Mouse (Mus musculus) liver, embryonic 14.5 days (tissue): ENCODE data around the gene Ctnnb1. TPM values are rescaled to one million over a fixed set of nuclear protein-coding genes. Genes with fewer than 3 reads are reported as not detected.

Source experiments
- ATAC-seq: fragments of 200-750 bp; cut with Nextera tagmentation; 2 replicates; pipeline ENCODE4 v1.8.0; 2017; ENCODE audit warnings: moderate number of reproducible peaks, mild to moderate bottlenecking, moderate library complexity; ENCODE audit not compliant: insufficient read depth
- DNase-seq, 3 experiments: peaks; one replicate each; pipeline ENCODE4 v3.0.0-alpha.2; 2012 to 2013; ENCODE audit warnings: low read depth in 3 of 3, low spot score in 3 of 3
- H3K27ac ChIP-seq: fragments of 300-500 bp; sonication (generic); 2 replicates; pipeline ENCODE4 v1.5.1; 2014; ENCODE audit warnings: moderate library complexity, mild to moderate bottlenecking, control low read depth, inconsistent platforms
- H3K27me3 ChIP-seq: fragments of 300-500 bp; sonication (generic); 2 replicates; pipeline ENCODE4 v1.6.1; 2014; ENCODE audit warnings: mild to moderate bottlenecking, low read length, moderate library complexity; ENCODE audit not compliant: control insufficient read depth, insufficient read depth
- H3K36me3 ChIP-seq: fragments of 300-500 bp; sonication (generic); replicated peaks from 2 replicates; pipeline ENCODE4 v1.6.1; 2014; ENCODE audit warnings: low read depth; ENCODE audit not compliant: control insufficient read depth, insufficient read depth
- H3K4me1 ChIP-seq, 2 experiments: fragments of 200-500 bp in 1 of 2; fragments of 300-500 bp in 1 of 2; sonication (generic) in 1 of 2; replicated peaks; 2 replicates each; pipeline ENCODE4 v1.6.1; 2012 to 2014; ENCODE audit warnings: antibody characterized with exemption in 1 of 2, inconsistent platforms in 1 of 2, low read length in 1 of 2; ENCODE audit not compliant: control insufficient read depth in 2 of 2, insufficient read depth in 2 of 2
- H3K4me2 ChIP-seq: fragments of 300-500 bp; sonication (generic); 2 replicates; pipeline ENCODE4 v1.6.1; 2014; ENCODE audit warnings: low read depth, mild to moderate bottlenecking, control low read depth, moderate library complexity
- H3K4me3 ChIP-seq, 2 experiments: fragments of 200-500 bp in 1 of 2; fragments of 300-500 bp in 1 of 2; sonication (generic) in 1 of 2; 2 replicates each; pipeline ENCODE4 v1.5.1; 2012 to 2014; ENCODE audit warnings: low read depth in 2 of 2, low read length in 2 of 2, mild to moderate bottlenecking in 2 of 2, control low read depth in 1 of 2, inconsistent platforms in 1 of 2, moderate library complexity in 1 of 2; ENCODE audit not compliant: insufficient read depth in 1 of 2
- H3K9ac ChIP-seq: fragments of 300-500 bp; sonication (generic); replicated peaks from 2 replicates; pipeline ENCODE4 v1.6.1; 2014; ENCODE audit warnings: mild to moderate bottlenecking, control low read depth, moderate library complexity
- H3K9me3 ChIP-seq: fragments of 300-500 bp; sonication (generic); 2 replicates; pipeline ENCODE4 v1.6.1; 2016; ENCODE audit warnings: low read length, mixed read lengths; ENCODE audit not compliant: control insufficient read depth
- CTCF ChIP-seq: IDR thresholded peaks from 2 replicates; pipeline ENCODE4 v1.5.1; 2016; ENCODE audit warnings: antibody characterized with exemption, low read depth, control low read depth
- EP300 ChIP-seq: IDR thresholded peaks from 2 replicates; pipeline ENCODE4 v1.6.1; 2016; ENCODE audit warnings: antibody characterized with exemption, low read depth
- WGBS: fragments of 180-500 bp; shearing (Covaris S2); extraction: QIAGEN DNeasy Blood & Tissue Kit; methylation state at CpG from one replicate; pipeline ENCODE4 v1.1.7; 2014; ENCODE audit not compliant: insufficient replicate concordance; 5-methylcytosine and 5-hydroxymethylcytosine counted together
- polyA plus RNA-seq, 2 experiments: library from polyadenylated mRNA; depleted of rRNA in 1 of 2; stranded (reverse) in 1 of 2; unstranded in 1 of 2; fragments of >200 nt; fragmentation: Nextera tagmentation in 1 of 2; extraction: Ambion mirVana in 1 of 2; gene quantifications; 2 replicates each; pipeline versions ENCODE4 v1.2.1 to v1.2.3; 2012 to 2014

The Ctnnb1 gene
- polyA plus RNA-seq, 2 experiments, result 69.5 to 105 TPM

DNA sequence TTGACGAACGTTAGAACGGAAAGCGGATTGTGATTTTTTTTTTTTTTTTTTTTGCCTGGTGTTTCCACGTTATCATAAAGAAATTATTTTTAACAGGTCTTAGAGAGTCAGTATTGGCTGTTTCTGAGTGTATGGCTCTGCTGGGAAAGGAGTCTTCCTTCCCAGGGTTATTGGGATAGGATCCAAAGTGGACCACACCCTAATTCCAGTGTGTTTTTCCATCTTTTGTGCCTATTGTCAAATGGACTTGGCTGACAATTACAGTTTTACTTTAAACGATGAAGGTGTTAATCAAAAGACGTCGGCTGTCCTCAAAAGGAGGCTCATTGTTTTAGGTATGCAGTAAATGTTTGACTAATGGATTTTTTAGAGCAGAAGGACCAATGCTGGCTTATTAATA lies 1.8 kb downstream of the Ctnnb1 start:
- peaks cover 6 to 14% of the 10 kb centered on the region in 2 experiments for H3K4me1 ChIP-seq

GRCm38 (mm10) chr9:120932371-120932770 lies 3.4 kb downstream of the Ctnnb1 start:
- Histone ChIP-seq H3K4me3 (no peak overlapping the region), H3K36me3 (no peaks in the 10 kb centered on the region; the same call in 1 of the 2 replicates), H3K27ac (no peak overlapping the region), H3K27me3 (no peaks in the 10 kb centered on the region), H3K4me1 (peaks cover 6 to 25% of the 10 kb centered on the region in 2 experiments), H3K9me3 (no peaks in the 10 kb centered on the region), H3K4me2 (no peak overlapping the region), H3K9ac (no peak overlapping the region)
- TF ChIP-seq CTCF (no peak), EP300 (no peak)
- 76% methylated on average over 6 of the region's 6 CpGs for whole genome bisulfite sequencing
- ATAC-seq (no peak), DNase-seq (no peak)

More for the DNA sequence above, 1.8 kb downstream of the Ctnnb1 start:
- H3K4me2 ChIP-seq, result no peak overlapping the region
- no peak overlapping the region for H3K27ac ChIP-seq
- no peaks in the 10 kb centered on the region for H3K36me3 ChIP-seq
- no peak for TF ChIP-seq CTCF
- TF ChIP-seq EP300, result no peak
- DNase-seq (no peak), ATAC-seq (no peak)
- H3K9me3 ChIP-seq, result no peaks in the 10 kb centered on the region
- H3K4me3 ChIP-seq, result no peak overlapping the region
- 79% methylated on average over 8 of the region's 8 CpGs for WGBS
- H3K27me3 ChIP-seq, result no peaks in the 10 kb centered on the region
- no peak overlapping the region for H3K9ac ChIP-seq

- ATAC-seq, result peak; percentile 91
- peak; percentile 37; the same call in 1 of the 2 replicates for TF ChIP-seq EP300
- TF ChIP-seq CTCF, result no peak
- WGBS, result 7% methylated on average over 63 of the region's 78 CpGs
Measured at GRCm38 (mm10) chr9:120932797-120933586, 4.0 kb downstream of the Ctnnb1 start.

GRCm38 (mm10) chr9:120933587-120933885 lies 4.5 kb downstream of the Ctnnb1 start:
- Histone ChIP-seq H3K36me3 (no peaks in the 10 kb centered on the region; the same call in 1 of the 2 replicates), H3K27ac (peak overlapping the region; percentile 60), H3K9ac (peak overlapping the region; percentile 93), H3K4me2 (peak overlapping the region; percentile 82), H3K27me3 (no peaks in the 10 kb centered on the region), H3K4me1 (peaks cover 6 to 27% of the 10 kb centered on the region in 2 experiments), H3K4me3 (peak overlapping the region; percentile 75 to 90), H3K9me3 (no peaks in the 10 kb centered on the region)
- peak; percentile 77; the same call in 1 of the 2 replicates for ATAC-seq
- no peak for DNase-seq
- TF ChIP-seq CTCF (no peak), EP300 (no peak)
- WGBS, result 1% methylated on average over 54 of the region's 58 CpGs

More at GRCm38 (mm10) chr9:120932797-120933586, 4.0 kb downstream of the Ctnnb1 start:
- peak overlapping the region; percentile 60 for H3K27ac ChIP-seq
- no peaks in the 10 kb centered on the region for H3K9me3 ChIP-seq
- peak overlapping the region; percentile 75 to 90 for H3K4me3 ChIP-seq
- H3K27me3 ChIP-seq, result no peaks in the 10 kb centered on the region
- H3K36me3 ChIP-seq, result no peaks in the 10 kb centered on the region; the same call in 1 of the 2 replicates
- peak overlapping the region; percentile 93 for H3K9ac ChIP-seq
- H3K4me1 ChIP-seq, result peaks cover 6 to 27% of the 10 kb centered on the region in 2 experiments
- H3K4me2 ChIP-seq, result peak overlapping the region; percentile 82
- peak; percentile 85 to 91 (median 89) for DNase-seq
